Mouse (Mus musculus): Measurements from ENCODE around the gene Kif1b.
"Not testable (repeated sequence)": the region's sequence is repeated elsewhere in the genome, so short reads cannot be mapped to it uniquely, and the experiment has no call there.

The Kif1b gene

DNA sequence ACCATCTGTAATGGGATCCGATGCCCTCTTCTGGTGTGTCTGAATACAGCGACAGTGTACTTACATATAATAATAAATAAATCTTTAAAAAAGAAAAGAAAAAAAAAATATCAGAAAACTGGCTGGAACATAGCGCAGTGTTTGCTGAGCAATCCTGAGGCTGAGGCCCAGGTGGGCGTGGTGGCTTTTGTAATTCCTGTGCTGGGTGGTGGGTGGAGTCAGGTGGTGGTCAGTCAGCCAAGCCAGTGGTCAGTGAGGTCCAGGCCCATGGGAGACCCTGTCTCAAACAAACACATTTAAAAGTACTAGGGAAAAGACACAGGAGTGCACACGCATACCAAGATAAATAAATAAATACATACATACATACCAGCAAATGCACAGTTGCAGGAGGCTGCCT lies 135.4 kb downstream of the Kif1b start:
- no peak for DNase-seq (ENCODE audit: extremely low spot score, low spot score)

DNA sequence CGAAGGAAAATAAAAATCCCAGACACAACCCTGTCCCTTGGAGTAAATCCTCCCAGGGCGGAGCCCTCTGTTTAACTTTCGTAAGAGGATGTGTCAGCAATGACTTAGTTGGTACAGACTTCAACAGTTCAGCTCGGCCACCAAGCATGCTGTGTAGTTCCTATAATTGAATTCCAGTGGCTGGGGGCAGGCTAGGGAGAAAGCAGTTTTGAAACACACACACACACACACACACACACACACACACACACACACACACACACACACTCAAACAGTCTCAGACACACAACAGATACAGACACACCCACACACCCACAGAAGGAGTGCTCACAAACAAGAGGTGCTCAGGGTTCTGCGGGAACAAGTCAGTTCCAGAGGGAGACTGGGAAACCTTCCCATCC lies 135.9 kb downstream of the Kif1b start:
- no peak for DNase-seq (ENCODE audit: extremely low spot score, low spot score)

GRCm38 (mm10) chr4:149170394-149170931 lies 137.0 kb downstream of the Kif1b start:
- no peak for DNase-seq (ENCODE audit: extremely low spot score, low spot score)

GRCm38 (mm10) chr4:149169926-149170325 lies 137.6 kb downstream of the Kif1b start:
- not testable (repeated sequence) for DNase-seq (ENCODE audit: extremely low spot score, low spot score)

DNA sequence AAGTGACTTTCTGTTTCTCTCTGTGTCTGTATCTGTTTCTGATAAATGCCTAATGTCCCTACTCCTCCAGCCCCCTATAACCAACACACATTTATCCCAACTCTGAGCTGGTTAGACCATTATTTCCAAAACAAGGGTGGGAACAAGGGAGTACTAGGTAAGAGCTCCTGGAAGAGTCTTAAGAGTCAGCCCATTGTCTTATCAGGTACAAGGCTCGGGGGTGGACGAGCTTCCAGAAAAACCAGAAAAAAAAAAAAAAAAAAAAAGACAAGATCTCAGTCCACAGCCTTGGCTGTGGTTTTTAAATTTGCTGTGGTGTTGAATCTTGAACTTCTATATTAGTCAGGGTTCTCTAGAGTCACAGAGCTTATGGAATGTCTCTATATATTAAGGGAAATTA lies 139.5 kb downstream of the Kif1b start:
- no peak for DNase-seq (ENCODE audit: extremely low spot score, low spot score)

DNA sequence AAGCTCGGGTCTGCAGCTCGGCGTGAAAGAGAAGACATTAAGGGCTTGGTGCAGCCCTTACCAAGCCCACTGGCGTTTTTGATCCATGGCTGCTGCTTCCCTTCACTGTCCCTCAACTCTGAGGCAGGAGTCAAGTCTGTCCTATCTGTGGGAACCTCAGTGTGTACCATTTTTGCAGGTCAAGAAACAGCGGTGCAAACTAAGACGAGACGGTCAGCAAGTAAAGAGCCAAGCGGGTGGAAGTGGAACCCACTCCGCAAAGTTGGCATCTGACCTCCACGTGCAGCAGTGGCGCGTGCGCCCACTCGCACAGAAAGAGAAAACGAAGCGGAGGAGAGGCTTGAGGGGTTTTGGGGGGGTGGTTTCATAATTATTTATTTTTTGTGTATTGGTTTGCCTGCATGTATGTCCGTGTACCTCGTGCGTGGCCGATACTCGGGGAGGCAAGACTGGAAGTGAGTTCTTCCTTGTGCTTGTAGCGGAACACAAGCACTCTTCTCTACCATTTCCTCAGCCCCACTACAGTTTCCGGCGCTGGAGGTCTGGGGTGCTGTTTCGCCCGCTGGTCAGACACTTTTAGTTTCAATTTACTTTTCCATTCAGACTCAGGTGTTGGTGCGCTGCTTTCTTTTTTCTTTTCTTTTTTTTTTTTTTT lies 140.4 kb downstream of the Kif1b start:
- no peak for DNase-seq (ENCODE audit: extremely low spot score, low spot score)

GRCm38 (mm10) chr4:149166215-149166946 lies 141.1 kb downstream of the Kif1b start, which contains the start of gene Pgd:
Gene Pgd, minus strand, starts transcription at chr4:149166771.
- DNase-seq (ENCODE audit: extremely low spot score, low spot score) = peak; percentile 97

DNA sequence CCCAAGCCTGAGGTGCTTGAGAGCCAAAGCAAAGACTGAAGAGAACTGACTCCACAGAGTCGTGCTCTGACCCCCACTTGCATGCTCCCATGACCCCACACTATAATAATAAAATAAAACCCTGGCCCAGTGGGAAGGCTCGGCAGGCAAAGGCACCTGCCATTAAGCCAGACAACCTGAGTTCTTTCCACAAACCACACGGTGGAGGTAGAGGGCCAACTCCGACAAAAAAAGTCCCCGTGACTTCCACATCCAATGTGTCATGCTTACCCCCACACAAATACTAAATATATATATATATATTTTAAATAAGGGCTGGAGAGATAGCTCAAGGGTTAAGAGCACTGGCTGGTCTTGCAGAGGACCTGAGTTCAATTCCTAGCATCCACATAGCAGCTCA lies 143.3 kb downstream of the Kif1b start:
- DNase-seq (ENCODE audit: extremely low spot score, low spot score) = no peak

DNA sequence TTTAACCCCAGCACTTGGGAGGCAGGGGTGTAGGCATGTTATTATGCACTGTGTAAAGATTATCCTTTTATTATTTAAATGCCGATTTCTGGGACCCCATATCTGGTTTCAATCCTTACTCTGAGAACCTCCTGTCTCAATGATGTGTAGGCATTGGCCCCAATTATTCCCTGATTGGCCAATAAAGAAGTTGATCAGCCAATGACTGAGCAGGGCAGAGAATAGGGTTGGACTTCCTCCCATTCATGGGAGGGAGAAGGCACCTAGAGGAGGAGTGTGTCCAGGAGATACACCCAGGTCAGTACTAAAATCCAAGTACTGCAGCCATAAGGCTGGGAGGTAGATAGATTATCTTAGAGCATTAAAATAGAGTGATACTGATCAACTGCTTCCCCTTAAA lies 144.3 kb downstream of the Kif1b start:
- DNase-seq (ENCODE audit: extremely low spot score, low spot score) = no peak

DNA sequence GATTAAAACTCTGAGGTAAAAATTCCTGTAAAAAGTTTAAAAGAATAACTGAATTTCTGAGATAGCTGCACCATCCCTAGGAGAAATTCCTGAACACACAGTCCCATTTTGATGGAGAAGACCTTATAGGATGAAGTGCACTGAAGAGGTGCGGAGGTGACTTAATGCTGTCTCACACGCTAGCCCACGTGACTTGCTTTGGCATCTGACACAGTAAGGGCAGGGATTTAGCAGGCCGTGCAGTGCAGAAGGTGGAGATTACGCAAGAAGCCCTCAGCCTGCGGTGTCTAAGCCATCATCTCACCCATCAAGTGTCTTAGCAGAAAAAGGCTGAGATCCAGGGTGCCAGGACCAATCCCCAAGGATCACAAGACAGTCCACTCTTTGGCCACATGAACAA lies 146.3 kb downstream of the Kif1b start:
- DNase-seq (ENCODE audit: extremely low spot score, low spot score) = no peak

DNA sequence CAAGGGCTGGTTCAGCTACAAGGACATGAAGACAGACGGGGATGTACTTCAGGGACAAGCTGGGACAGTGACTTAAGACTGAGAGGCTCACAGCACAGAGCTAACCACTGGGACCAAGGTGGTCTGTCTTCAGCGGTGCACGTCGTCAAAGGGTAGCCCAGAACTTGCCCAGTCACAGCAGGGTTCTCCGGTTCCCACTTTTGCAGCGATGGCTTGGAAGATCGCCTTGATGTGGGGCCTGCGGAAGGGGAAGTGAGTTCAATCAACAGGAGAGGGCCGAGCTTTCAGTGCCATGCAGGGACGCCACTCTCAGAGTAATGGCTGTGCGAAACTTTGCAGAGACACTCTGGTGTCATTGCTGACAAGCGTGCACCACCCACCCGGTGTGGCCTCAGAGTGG lies 147.6 kb downstream of the Kif1b start:
- no peak for DNase-seq (ENCODE audit: extremely low spot score, low spot score)

DNA sequence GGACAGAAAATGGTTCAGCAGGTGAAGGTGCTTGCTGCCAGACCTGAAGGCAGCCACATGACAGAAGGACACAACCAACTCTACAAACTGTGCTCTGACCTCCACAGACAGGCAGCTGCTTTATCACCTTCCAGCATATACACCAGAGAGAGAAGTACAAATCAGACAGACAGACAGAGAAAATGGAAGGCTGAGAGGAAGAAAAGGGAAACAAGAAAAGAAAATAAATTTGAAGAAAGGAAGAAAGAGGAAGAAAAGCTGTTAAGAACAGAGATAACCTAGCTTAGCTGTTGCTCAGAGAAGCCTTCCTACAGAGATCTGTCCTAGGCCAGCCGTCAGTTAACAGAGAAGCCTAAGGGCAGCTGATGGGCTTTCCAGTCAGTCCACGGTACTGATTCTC lies 148.3 kb downstream of the Kif1b start:
- no peak for DNase-seq (ENCODE audit: extremely low spot score, low spot score)

GRCm38 (mm10) chr4:149157415-149157973 lies 150.0 kb downstream of the Kif1b start:
- DNase-seq (ENCODE audit: extremely low spot score, low spot score) = no peak

- DNase-seq (ENCODE audit: extremely low spot score, low spot score) = no peak
Measured at GRCm38 (mm10) chr4:149155711-149156110, 151.8 kb downstream of the Kif1b start.

DNA sequence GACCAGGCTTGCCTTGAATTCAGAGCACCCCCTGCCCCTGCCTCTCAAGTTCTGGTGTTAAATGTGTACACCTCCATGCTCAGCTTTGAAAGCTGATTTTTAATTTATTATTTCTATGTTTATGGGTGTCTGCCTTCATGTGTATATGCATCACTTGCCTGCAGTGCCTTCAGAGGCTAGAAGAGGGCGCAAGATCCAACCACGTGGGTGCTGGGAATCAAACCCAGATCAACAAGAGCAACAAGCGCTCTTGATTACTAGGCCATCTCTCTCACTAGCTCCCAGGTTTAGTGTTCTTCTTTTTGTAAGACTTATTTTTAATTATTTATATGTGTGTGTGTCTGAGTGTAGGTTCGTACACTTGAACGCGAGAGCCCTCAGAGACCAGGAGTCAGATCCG lies 152.6 kb downstream of the Kif1b start:
- no peak for DNase-seq (ENCODE audit: extremely low spot score, low spot score)

GRCm38 (mm10) chr4:149150721-149151120 lies 156.8 kb downstream of the Kif1b start:
- DNase-seq (ENCODE audit: extremely low spot score, low spot score) = no peak

GRCm38 (mm10) chr4:149150256-149150655 lies 157.2 kb downstream of the Kif1b start:
- no peak for DNase-seq (ENCODE audit: extremely low spot score, low spot score)

DNA sequence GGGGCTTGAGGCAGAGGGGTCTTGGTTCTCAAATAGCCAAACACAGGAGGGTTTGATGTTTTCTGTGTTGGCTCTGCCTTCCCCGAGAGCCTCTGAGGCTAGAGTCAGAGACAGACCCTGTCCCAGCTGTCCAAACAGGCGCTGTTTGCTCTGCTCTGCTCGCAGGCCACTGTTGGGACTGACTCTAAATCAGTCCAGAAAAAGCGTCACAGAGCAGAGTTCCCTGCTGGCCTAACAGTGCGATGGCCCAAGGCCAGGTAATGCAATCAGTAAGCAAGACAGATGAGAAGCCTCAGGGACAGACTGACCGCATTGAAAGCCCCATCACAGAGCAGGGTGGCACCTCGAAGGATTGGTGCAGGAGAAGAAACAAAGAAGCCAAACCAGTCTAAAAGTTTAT lies 157.9 kb downstream of the Kif1b start:
- DNase-seq (ENCODE audit: extremely low spot score, low spot score) = no peak

DNA sequence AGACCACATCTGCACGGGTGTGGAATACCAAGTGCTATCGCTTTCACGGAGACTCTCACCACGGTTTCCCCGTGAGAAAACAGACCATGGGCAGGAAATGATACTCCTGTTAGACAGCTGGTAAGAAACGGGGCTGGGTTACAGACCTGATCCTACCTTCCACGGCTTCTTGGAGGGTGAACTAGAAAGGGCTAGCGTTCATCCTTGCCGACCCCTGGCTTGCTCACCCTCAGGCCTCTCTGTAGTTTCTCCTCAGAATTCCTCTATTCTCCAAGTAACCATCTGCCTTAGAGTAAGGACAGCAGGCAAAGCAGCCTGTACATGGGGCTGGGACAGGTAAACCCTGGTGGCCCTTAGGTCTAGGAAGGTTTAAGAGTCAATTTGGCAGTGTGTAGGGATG lies 158.3 kb downstream of the Kif1b start:
- no peak for DNase-seq (ENCODE audit: extremely low spot score, low spot score)

GRCm38 (mm10) chr4:149148084-149148483 lies 159.4 kb downstream of the Kif1b start:
- no peak for DNase-seq (ENCODE audit: extremely low spot score, low spot score)

DNA sequence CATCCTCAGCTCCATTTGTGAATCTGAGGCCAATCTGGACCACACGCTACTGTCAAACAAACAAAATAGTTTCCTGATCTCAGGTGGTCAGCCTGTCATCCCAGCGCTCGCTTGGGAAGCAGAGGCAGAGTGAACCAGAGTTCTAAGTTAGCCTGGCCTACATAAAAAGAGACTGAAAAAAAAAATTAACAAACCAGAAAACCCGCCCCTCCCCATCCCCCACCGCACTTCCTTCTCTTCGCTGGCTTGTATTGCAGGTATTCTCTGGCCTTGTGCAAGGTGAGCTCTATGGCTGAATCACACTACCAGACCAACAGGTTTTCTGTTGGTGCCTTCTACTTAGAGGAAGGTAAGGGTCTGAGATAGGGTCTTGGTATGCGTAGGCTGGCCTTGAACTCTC lies 160.0 kb downstream of the Kif1b start:
- no peak for DNase-seq (ENCODE audit: extremely low spot score, low spot score)

GRCm38 (mm10) chr4:149145151-149145550 lies 162.3 kb downstream of the Kif1b start:
- no peak for DNase-seq (ENCODE audit: extremely low spot score, low spot score)
